Mouse (Mus musculus): ENCODE measurements around the gene Slfn8.
"Not testable (repeated sequence)": the region's sequence is repeated elsewhere in the genome, so short reads cannot be mapped to it uniquely, and the experiment has no call there.

The Slfn8 gene

DNA sequence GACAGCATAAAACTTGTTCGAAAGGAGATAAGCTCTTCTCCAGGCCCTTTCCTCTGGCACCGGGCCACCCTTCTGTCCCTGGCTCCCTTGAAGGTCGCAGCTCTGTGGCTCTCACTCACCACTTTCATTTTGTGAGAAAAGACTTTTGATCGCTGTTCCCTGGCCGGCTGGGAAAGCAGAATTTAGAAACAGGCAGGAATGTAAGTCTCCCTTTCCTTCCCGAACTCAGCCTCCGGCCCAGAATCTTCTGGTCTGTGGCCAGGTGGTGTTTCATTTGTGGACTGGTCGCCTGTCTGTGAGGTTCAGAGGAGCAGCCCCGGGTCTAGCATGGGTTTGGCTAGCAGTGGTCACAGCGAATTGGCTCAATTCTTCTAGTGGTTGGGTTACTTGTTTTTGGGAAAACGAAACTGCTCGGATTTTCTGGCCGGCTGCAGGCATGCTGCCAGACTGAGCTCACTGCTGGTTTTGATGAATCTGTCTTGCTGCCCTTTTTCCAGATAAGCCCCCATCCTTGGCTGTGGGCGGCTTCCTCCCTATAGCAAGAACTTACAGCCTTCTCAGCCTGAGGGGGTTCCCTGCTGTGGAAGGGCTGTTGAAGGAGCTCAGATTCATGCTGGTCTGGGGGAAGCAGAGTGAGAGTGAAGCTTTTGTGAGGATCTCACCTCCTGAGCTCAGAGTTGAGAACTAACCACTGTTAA is 29.0 kb downstream of the Slfn8 start, which contains the start of gene Slfn9:
Gene Slfn9, minus strand, starts transcription at position 362 of the 698 bp plus-strand sequence.
- no peak for DNase-seq (ENCODE audit: low spot score in 2 of 2)

DNA sequence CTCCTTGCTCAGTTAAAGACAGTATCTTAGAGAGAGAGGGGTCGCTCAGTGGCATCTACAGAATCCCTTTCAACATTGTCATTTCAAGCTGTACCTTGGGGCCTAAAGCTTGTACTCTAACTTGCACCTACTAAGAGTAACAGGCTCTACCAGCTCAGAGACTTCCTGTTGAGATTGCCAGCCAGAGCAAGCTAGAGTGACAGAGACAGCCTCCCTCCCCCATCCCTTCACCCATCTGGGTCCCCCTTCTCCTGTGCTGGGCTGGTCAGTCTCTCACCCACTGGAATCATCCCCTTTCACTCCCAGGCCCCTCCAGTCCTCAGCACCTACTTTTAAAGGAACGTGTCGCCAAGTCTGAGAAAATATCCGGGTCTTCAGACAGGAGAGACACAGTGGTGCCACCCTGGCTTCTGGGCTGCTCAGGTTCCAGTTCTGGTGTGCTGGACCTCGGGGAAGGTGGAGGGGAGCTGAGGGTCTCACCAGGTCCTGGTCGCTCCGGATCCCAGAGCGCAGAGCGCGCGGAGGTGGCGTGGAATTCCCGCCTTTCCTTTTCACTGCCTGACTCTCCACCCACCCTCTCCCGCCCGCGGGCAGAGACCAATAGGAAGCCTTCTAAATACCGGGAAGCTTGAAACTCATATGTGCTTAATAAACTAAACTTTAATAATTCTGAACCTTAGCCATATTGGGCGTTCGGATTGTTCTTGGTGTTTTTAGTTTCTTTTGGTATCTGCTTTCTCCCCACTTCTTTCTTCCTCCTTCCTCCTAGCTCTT is 29.8 kb downstream of the Slfn8 start:
- DNase-seq (ENCODE audit: low spot score in 2 of 2) = not testable (repeated sequence)

DNA sequence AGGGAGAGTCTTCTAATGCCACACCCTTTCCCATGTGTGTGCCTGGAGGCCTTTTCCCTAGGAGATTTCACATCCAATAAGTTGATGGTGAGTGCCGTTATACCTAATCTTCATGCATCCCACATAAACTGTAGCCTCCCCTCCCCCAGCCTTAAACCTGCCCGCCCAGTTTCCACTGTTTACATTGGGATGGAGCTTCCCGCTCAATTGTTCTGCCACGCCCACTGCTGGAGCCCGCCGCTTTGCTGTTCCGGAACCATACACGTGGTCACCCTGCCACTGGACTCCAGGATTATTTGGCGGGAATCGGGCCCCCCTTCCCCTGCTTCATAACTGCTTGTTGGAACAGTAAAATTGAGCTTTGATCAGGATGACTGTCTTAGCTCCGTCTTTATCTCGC is 31.3 kb downstream of the Slfn8 start:
- DNase-seq (ENCODE audit: low spot score in 2 of 2) = no peak

- no peak for DNase-seq (ENCODE audit: low spot score in 2 of 2)
Observed at GRCm38 (mm10) chr11:82987621-82988020, 33.0 kb downstream of the Slfn8 start.

DNA sequence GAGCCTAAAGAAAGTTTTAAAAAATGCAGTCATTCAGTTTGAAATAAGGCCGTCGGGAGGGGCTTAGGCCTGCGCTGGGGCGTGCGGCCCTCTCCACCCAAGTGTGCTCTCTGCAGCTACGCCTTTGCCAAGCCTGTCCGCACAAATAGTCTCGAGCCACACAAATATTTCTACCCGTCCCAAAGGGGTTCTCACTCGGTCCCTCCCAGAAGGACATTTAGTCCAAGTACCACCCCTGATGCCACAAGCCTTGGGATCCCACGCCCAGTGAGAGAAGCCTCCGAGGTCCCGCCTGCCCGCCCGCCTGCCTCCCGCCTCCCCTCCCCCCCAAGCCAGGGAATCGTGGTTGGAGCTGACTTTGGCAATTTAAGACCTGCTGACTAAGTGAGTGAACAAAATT is 37.4 kb downstream of the Slfn8 start:
- DNase-seq (ENCODE audit: low spot score in 2 of 2) = no peak

GRCm38 (mm10) chr11:82982409-82982808 is 38.2 kb downstream of the Slfn8 start:
- not testable (repeated sequence) for DNase-seq (ENCODE audit: low spot score in 2 of 2)

- no peak for DNase-seq (ENCODE audit: low spot score in 2 of 2)
Observed at GRCm38 (mm10) chr11:82973916-82974315, 46.7 kb downstream of the Slfn8 start.

- no peak for DNase-seq (ENCODE audit: low spot score in 2 of 2)
Observed at GRCm38 (mm10) chr11:82971590-82971974, 49.0 kb downstream of the Slfn8 start.

- DNase-seq (ENCODE audit: low spot score in 2 of 2) = peak in 1 of 2 experiments; percentile 12
Observed at GRCm38 (mm10) chr11:82970712-82971589, 49.7 kb downstream of the Slfn8 start.

- no peak for DNase-seq (ENCODE audit: low spot score in 2 of 2)
Observed at GRCm38 (mm10) chr11:82962215-82962614, 58.4 kb downstream of the Slfn8 start.

GRCm38 (mm10) chr11:82961743-82962142 is 58.9 kb downstream of the Slfn8 start:
- DNase-seq (ENCODE audit: low spot score in 2 of 2) = no peak

DNA sequence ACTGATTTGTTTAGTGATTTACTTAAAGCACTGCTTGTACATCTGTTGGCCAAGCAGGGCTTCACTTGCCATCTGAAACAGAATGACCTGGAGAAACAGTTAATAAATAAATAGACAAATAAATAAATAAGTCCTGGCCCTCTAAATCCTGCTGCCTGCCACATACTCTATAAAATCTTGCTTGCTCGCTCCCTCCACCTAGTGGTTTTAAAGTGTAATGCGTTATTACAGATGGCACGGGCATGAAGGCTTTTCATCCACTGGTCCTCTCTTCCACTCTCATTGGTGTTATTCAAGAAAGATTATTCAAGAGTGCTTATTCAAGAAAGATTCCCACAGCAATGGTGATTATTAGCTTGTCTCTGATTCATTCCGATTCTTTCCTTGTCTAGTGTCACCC is 61.0 kb downstream of the Slfn8 start:
- DNase-seq (ENCODE audit: low spot score in 2 of 2) = no peak

DNA sequence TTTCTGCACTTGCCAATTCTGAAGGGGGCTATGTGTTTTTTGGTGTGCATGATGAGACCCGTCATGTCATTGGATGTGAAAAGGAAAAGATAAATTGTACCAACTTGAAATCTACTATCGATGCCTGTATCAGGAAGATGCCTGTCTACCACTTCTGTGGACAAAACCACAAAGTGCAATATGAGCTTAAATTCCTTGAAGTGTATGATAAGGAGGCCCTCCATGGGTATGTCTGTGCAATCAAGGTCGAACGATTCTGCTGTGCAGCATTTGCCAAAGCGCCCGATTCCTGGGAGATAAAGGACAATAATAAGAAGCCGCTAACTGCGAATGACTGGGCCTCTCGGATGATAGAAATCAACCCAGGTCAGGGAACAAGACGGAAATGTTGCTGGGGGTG is 63.7 kb downstream of the Slfn8 start:
- no peak for DNase-seq (ENCODE audit: low spot score in 2 of 2)

GRCm38 (mm10) chr11:82954631-82955030 is 66.0 kb downstream of the Slfn8 start:
- DNase-seq (ENCODE audit: low spot score in 2 of 2) = no peak

- no peak for DNase-seq (ENCODE audit: low spot score in 2 of 2)
Observed at GRCm38 (mm10) chr11:82952612-82953542, 67.7 kb downstream of the Slfn8 start.
